Mouse (Mus musculus): Measurements from ENCODE around the gene Btbd18. TPM values are rescaled to one million over a fixed set of nuclear protein-coding genes. Genes with fewer than 3 reads are reported as not detected.
A peak's percentile ranks its signal among the peaks of the same experiment; 100 is the strongest.

Gene Btbd18
- polyA plus RNA-seq, 1 experiment from 2014 or later = 0.06 TPM

DNA sequence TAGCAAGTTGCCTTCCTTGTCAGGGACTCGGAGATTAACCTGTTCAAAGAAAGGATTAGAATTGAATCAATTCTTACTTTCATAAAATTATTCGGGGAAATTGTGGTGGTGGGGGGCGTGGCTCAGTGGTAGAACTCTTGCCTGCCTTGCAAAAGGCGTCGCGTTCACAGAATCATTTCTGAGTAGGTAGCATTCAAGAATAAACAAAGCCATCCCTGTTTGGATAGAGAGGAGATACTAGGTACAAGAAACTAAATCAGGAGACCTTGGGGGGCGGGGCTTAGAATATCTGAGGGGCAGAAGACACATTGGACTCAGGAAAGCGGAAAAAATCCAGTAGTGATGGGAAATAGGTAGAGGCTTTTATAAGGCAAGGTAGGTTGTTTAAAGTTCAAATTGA lies 20.1 kb downstream of the Btbd18 start, which contains the start of gene Tmx2:
TSS of gene Tmx2 (minus strand) at position 125 of the 400 bp plus-strand sequence.
- Histone ChIP-seq H3K9me3 (no peaks in the 10 kb centered on the region), H3K9ac (peak within 1 kb of the TSS; percentile 74), H3K27me3 (replicated peaks) (no peaks in the 10 kb centered on the region), H3K4me1 (replicated peaks) (peaks cover 7% of the 10 kb centered on the region), H3K4me2 (replicated peaks) (peak within 1 kb of the TSS; percentile 63), H3K4me3 (replicated peaks) (peak within 1 kb of the TSS; percentile 65), H3K27ac (peak within 1 kb of the TSS; percentile 77), H3K36me3 (peaks cover 8% of the 10 kb centered on the region)
- ATAC-seq = no peak
- WGBS = 12% methylated on average over 8 of the region's 8 CpGs

DNA sequence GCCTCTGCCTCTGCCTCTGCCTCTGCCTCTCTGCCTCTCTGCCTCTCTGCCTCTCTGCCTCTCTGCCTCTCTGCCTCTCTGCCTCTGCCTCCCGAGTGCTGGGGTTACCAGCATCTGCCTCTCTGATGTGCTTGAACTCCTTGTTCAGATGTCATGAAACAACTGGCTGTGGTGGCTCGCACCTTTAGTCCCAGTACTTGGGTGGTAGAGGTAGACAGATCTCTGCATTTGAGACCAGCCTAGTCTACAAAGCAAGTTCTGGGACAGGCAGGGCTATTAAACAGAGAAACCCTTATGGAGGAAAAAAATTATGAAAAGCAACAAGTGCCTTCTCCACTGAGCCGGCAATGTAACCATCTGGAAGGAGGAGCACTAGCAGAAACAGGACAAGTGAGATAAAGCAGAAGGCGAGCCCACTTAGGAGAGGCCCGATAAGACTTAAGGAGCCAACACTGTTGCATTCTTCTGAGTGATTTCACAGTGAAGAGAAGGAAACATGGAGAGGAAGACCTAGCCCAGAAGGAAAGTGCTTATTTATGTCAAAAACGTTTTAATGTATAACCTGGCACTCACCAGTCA lies 23.8 kb downstream of the Btbd18 start:
- H3K4me3 ChIP-seq (replicated peaks) = no peak overlapping the region
- no peaks in the 10 kb centered on the region for H3K27me3 ChIP-seq (replicated peaks)
- H3K4me2 ChIP-seq (replicated peaks) = no peak overlapping the region
- peaks cover 14% of the 10 kb centered on the region for H3K36me3 ChIP-seq
- H3K9me3 ChIP-seq = no peaks in the 10 kb centered on the region
- no peak overlapping the region for H3K9ac ChIP-seq
- ATAC-seq = no peak
- WGBS = 65% methylated on average over 6 of the region's 6 CpGs
- peaks cover 3% of the 10 kb centered on the region; the same call in 1 of the 2 replicates for H3K4me1 ChIP-seq (replicated peaks)
- H3K27ac ChIP-seq = no peak overlapping the region

DNA sequence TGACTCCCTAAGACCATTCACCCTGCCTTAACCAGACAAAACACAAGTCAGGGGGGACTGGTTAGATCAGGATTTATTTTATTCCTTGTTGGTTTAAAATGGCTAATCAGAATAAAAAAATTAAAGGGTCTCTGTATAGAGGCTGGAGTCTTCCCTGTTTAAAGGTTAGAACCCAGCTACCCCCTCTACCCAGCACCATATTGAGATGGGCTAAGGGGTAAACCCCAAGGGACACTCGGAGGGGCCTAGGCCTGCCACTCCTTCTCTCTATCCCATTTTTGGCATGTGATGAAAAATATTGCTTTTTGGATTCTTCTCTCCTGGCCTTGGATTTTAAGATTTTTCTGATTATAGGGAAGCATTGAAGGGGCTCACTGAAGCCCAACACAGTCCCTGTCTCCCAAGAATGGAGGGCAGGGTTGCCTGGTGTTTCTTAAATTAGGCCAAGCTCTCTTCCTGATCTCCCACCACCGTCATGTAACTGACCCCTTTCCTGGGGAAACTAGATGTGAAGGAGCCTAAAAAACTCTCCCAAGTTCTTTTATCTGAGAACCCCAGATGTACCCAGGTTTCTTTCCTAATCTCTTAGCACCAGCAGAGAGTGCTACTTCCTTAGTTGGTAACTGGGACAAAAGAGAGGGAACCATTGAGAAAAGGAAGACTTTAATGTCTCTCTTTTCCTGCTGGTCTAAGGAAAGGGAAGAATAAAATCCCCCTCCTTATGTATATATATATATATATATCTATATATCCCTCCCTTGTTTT lies 29.4 kb downstream of the Btbd18 start:
- Histone ChIP-seq H3K27me3 (replicated peaks) (no peaks in the 10 kb centered on the region), H3K36me3 (peaks cover 38% of the 10 kb centered on the region)
- 89% methylated on average over 2 of the region's 2 CpGs for WGBS

DNA sequence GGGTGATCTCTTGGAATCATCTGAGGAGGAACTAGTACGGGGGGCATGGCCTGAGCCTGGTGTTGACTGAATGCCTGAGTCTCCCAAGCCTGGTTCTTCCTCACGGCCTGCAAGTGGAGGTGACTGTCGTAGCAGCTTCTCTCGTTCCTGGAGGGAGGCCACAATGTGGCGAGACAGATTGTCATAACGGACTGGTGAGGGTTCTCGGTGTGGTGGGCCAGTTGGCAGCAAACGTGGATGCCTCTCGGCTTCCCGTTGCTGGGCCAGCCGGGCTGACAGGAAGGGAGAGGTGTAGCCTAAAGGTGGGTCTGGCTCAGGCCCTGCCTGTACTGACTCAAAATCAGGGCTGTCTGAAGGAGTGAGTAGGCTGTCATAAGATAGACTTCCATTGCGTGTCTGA lies 31.2 kb downstream of the Btbd18 start:
- H3K36me3 ChIP-seq = peaks cover 42% of the 10 kb centered on the region
- H3K4me3 ChIP-seq (replicated peaks) = no peak overlapping the region
- no peaks in the 10 kb centered on the region for H3K4me1 ChIP-seq (replicated peaks)
- H3K9me3 ChIP-seq = no peaks in the 10 kb centered on the region
- WGBS = 93% methylated on average over 12 of the region's 12 CpGs
- no peak overlapping the region for H3K27ac ChIP-seq
- H3K4me2 ChIP-seq (replicated peaks) = no peak overlapping the region
- H3K9ac ChIP-seq = no peak overlapping the region
- no peak for ATAC-seq
- no peaks in the 10 kb centered on the region for H3K27me3 ChIP-seq (replicated peaks)

More for the DNA sequence above, 29.4 kb downstream of the Btbd18 start:
- Histone ChIP-seq H3K4me1 (replicated peaks) (no peaks in the 10 kb centered on the region), H3K27ac (no peak overlapping the region), H3K9ac (no peak overlapping the region), H3K9me3 (no peaks in the 10 kb centered on the region), H3K4me2 (replicated peaks) (no peak overlapping the region), H3K4me3 (replicated peaks) (no peak overlapping the region)
- no peak for ATAC-seq

DNA sequence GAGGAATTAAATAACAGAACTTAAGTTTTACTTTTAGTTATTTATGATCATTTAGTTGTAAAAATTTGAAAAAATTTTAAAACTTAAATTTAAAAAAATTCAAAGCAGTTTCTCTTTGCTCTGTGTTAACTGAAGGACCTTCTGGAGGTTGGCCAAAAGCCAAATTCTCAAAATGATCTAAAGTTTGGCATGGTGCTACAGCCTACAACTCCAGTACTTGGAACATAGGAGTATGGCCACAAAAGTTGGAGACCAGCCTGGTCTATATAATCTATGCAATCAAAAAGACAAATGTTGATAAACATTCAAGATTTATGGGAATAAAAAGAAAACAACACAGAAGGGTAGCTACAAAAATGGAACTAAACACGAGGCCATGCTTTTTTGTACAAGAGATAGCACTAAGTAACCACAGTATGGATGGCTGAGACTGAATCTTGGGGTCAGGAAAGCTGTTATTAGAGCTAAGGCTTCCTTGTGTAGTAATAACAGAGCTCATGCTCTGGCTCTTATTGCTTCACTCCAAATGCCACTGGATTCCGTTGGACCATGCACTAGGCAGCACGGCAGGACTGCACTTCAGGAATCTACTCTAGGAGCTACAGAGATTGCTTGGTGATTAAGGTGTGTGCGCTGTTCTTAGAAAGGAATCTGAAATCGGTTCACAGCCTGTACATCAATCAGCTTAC lies 36.3 kb downstream of the Btbd18 start:
- ATAC-seq = peak; percentile 34; the same call in 1 of the 2 replicates
- Histone ChIP-seq H3K9ac (no peak overlapping the region), H3K4me1 (replicated peaks) (no peaks in the 10 kb centered on the region), H3K4me2 (replicated peaks) (no peak overlapping the region), H3K27me3 (replicated peaks) (no peaks in the 10 kb centered on the region), H3K9me3 (no peaks in the 10 kb centered on the region), H3K4me3 (replicated peaks) (no peak overlapping the region), H3K36me3 (peaks cover 25% of the 10 kb centered on the region; the same call in 1 of the 2 replicates), H3K27ac (no peak overlapping the region)
- WGBS = 74% methylated on average over 5 of the region's 5 CpGs

DNA sequence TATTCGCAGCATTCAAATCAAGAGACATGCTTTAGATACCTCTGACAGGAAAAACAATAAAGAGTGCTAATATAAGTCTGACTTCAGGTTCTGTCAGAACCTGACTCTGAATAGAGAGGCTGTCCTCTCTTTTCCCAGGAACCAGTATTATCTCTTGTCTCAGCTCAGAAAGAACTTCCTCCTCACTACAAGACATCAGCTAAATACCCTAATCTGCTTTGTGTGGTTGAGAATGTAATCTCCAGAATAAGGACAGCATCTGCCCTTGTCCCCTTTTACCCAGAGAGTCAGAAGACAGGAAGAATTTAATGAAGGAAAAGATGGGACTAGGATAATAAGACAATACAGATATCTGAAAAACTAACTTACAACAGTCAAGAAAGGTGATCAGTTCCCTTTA lies 44.6 kb downstream of the Btbd18 start:
- Histone ChIP-seq H3K27ac (no peak overlapping the region), H3K4me2 (replicated peaks) (no peak overlapping the region), H3K27me3 (replicated peaks) (no peaks in the 10 kb centered on the region), H3K9me3 (no peaks in the 10 kb centered on the region), H3K9ac (no peak overlapping the region), H3K36me3 (peaks cover 3% of the 10 kb centered on the region; the same call in 1 of the 2 replicates), H3K4me1 (replicated peaks) (0 out of 2 replicates have a peak, but pooled peaks cover 2% of the 10 kb centered on the region), H3K4me3 (replicated peaks) (no peak overlapping the region)
- 94% methylated on average over 1 of the region's 1 CpGs for WGBS
- no peak for ATAC-seq

DNA sequence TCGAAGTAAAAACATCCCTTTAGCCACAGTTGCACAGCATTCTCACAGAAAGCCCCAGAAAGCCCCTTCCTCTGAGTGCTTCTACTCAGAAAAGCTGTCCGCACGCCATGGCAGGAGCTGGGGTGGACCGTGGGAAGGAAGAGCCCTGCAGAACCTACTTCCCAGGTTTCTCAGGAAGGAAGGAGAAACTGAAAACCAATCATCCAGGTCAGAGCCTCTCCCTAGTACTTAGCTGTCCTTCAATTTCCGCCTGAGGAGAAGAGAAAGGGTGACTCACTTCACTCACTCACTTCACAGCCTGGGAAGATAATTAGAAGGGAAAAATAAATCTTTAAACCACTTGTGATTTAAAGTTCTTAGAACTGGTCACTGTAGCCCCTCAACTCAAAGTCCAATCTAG lies 45.5 kb downstream of the Btbd18 start:
- ATAC-seq = peak; percentile 59; the same call in 1 of the 2 replicates
- Histone ChIP-seq H3K36me3 (peaks cover 2% of the 10 kb centered on the region; the same call in 1 of the 2 replicates), H3K4me1 (replicated peaks) (0 out of 2 replicates have a peak, but pooled peaks cover 2% of the 10 kb centered on the region), H3K27me3 (replicated peaks) (no peaks in the 10 kb centered on the region), H3K9me3 (no peaks in the 10 kb centered on the region), H3K4me2 (replicated peaks) (no peak overlapping the region), H3K27ac (peak overlapping the region; percentile 54; the same call in 1 of the 2 replicates), H3K4me3 (replicated peaks) (no peak overlapping the region), H3K9ac (no peak overlapping the region)
- 78% methylated on average over 5 of the region's 5 CpGs for WGBS

DNA sequence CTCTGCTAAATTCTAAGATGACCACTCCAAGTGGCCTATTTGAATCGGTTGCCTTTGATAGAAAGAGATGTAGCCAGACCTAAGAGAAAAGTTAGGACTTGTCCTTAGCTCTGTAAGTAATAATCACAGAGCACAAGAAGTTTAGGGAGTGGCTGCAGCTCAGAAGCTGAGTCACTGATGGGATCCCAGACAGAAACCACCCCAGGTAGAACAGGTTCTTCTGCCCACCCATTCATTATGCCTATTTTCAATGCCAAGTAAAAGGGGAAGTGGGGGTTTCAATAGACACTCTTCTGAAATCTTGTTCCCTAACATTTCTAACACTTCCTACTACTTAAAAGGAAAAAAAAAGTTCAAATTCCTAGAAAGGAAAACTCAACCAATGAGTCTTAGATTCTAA lies 46.4 kb downstream of the Btbd18 start:
- Histone ChIP-seq H3K4me1 (replicated peaks) (0 out of 2 replicates have a peak, but pooled peaks cover 2% of the 10 kb centered on the region), H3K4me2 (replicated peaks) (no peak overlapping the region), H3K36me3 (peaks cover 5% of the 10 kb centered on the region), H3K9me3 (no peaks in the 10 kb centered on the region), H3K27ac (peak overlapping the region; percentile 44; the same call in 1 of the 2 replicates), H3K27me3 (replicated peaks) (no peaks in the 10 kb centered on the region), H3K4me3 (replicated peaks) (no peak overlapping the region), H3K9ac (no peak overlapping the region)
- WGBS = 82% methylated on average over 1 of the region's 1 CpGs
- ATAC-seq = peak; percentile 59; the same call in 1 of the 2 replicates

DNA sequence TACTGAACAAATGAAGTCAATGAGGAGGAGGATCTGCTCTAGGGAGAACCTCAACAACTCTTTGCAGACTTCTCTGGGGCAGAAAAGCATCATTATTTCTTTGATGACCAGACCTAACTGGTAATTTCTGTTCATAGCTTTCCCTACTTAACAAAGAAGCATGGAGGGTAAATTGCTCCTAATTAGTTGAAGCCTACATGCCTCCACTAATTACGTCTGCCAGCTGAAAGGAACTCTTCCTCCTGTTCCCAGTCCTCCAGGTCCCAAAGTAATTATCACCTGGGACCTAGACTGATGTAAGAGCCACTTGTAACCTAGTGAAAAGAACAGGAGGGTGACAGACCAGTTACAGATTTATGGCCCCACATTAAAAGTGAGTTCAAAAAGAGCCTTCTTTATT lies 48.6 kb downstream of the Btbd18 start:
- Histone ChIP-seq H3K27me3 (replicated peaks) (no peaks in the 10 kb centered on the region), H3K4me1 (replicated peaks) (0 out of 2 replicates have a peak, but pooled peaks cover 2% of the 10 kb centered on the region), H3K4me3 (replicated peaks) (no peak overlapping the region), H3K9me3 (no peaks in the 10 kb centered on the region), H3K36me3 (peaks cover 6% of the 10 kb centered on the region), H3K4me2 (replicated peaks) (no peak overlapping the region), H3K9ac (no peak overlapping the region), H3K27ac (no peak overlapping the region)
- 49% methylated on average over 1 of the region's 1 CpGs for WGBS
- ATAC-seq = no peak

DNA sequence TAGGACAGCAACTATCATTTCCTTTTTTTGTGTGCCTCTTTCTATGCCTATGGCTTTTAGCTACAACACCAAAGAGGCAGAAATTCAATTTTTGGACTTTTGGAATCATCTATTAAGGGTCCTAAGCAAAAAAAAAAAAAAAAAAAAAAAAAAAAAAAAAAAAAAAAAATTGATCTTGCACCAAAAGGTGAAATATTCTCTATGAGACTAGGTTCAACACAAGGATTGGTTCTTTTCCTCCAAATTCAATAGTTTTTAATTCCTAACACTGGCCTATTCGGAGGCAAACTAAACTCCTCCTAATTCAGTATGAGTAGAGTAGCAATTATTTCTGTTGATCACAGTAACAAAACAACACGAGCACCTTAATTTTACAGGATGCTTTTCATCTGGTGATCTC lies 53.0 kb downstream of the Btbd18 start:
- peaks cover 6% of the 10 kb centered on the region for H3K36me3 ChIP-seq
- no peak overlapping the region for H3K4me2 ChIP-seq (replicated peaks)
- H3K27ac ChIP-seq = no peak overlapping the region
- H3K4me1 ChIP-seq (replicated peaks) = no peaks in the 10 kb centered on the region; the same call in 1 of the 2 replicates
- H3K9me3 ChIP-seq = no peaks in the 10 kb centered on the region
- no peaks in the 10 kb centered on the region for H3K27me3 ChIP-seq (replicated peaks)
- 90% methylated on average over 2 of the region's 2 CpGs for WGBS
- no peak for ATAC-seq
- no peak overlapping the region for H3K4me3 ChIP-seq (replicated peaks)
- no peak overlapping the region for H3K9ac ChIP-seq

DNA sequence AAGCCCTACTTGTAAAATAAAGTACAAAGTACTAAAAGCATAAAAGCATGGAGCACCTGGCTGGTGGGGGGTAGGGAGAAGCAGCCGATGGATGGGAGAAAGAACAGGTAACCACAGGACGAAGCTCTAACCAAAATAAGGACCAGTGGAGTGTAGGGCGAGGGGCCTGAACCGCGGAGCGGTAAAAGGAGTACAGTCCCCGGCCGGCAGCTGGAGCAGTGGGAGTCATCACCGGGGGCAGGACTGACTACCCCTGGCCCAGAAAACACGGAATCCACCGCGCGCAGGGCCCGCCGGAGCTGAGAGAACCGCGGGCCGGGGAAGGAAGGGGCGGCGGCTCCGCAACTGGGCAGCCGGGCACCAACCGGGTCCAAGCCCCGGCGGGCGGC lies 55.5 kb downstream of the Btbd18 start:
- Histone ChIP-seq H3K9me3 (no peaks in the 10 kb centered on the region), H3K9ac (peak overlapping the region; percentile 91), H3K36me3 (peaks cover 6% of the 10 kb centered on the region), H3K27me3 (replicated peaks) (no peaks in the 10 kb centered on the region), H3K27ac (peak overlapping the region; percentile 100), H3K4me3 (replicated peaks) (peak overlapping the region; percentile 98), H3K4me2 (replicated peaks) (peak overlapping the region; percentile 60), H3K4me1 (replicated peaks) (no peaks in the 10 kb centered on the region; the same call in 1 of the 2 replicates)
- 0% methylated on average over 26 of the region's 26 CpGs for WGBS
- ATAC-seq = no peak

Data from intestine, embryonic 15.5 days (tissue).